Mouse (Mus musculus): ENCODE measurements at regions not wholly inside any gene's neighbourhood (a gene's known extent, or its start where the extent isn't known, plus 50 kb on each side); places are given as distances from the start of the nearest gene placed in this dataset.

GRCm38 (mm10) chr8:82476708-82477425 lies 73.8 kb upstream of the Il15 start:
- DNase-seq (ENCODE audit: extremely low spot score in 1 of 2, low spot score in 1 of 2): no peak

GRCm38 (mm10) chr8:82473266-82473665 lies 70.2 kb upstream of the Il15 start:
- no peak for DNase-seq (ENCODE audit: extremely low spot score in 1 of 2, low spot score in 1 of 2)

DNA sequence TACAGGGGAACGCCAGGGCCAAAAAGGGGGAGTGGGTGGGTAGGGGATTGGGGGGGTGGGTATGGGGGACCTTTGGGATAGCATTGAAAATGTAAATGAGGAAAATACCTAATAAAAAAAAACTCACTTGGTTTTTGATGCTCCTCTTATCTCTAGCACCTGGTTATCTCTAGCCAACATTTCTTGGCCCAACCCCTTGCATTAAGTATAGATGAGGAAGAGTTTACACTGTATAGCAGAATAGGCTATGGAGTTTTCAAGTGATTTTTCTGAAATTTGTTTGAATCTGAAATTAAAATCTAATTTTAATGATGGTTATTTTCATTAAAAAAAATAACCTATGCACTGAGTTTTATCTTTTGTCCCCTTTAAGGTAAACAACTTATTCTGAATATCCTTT lies 68.8 kb upstream of the Il15 start:
- no peak for DNase-seq (ENCODE audit: extremely low spot score in 1 of 2, low spot score in 1 of 2)

DNA sequence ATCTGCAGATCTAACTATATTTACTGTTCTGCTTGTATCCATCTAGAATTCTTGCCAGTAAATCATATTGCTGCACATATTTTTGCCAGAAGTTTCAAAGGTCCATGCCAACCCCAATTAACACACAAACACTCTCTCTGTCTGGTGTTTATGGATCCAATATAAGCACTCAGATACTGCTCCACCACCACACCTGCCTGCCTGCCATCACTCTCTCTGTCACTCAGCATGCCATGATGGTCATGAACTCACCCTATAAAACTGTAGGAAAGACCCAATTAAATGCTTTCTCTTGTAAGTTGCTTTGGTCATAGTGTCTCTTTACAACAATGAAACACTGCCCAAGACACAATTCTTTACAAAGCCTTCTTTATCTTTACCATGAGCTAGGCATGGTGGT lies 66.8 kb upstream of the Il15 start:
- no peak for DNase-seq (ENCODE audit: extremely low spot score in 1 of 2, low spot score in 1 of 2)

DNA sequence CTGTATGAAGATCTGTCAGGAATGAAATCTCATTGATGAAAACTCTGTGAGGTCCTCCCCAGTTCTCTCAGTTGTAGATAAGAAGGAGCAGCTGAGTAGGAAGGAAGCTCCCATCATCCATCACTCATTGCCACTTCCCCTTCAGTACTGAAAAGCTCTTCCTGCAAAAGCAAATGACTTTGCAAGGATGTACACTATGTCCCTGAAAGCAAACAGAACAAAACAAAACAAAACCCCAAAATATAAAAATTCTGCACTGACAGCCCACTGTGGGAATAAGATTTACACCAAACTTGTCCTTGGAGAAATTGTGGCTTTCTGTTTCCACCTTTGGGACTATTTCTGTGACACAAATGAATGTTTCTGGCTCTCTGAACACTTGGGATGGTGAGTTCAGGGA lies 59.8 kb upstream of the Il15 start:
- DNase-seq (ENCODE audit: extremely low spot score in 1 of 2, low spot score in 1 of 2): no peak

- DNase-seq (ENCODE audit: extremely low spot score in 1 of 2, low spot score in 1 of 2): no peak
Observed at GRCm38 (mm10) chr8:82459007-82459406, 56.0 kb upstream of the Il15 start.

- no peak for DNase-seq (ENCODE audit: extremely low spot score in 1 of 2, low spot score in 1 of 2)
Observed at GRCm38 (mm10) chr8:82454056-82454455, 51.0 kb upstream of the Il15 start.

Data from layer of hippocampus, postnatal 25 days (tissue).